Mouse (Mus musculus): ENCODE measurements around the gene Rabepk. TPM values are rescaled to one million over a fixed set of nuclear protein-coding genes. Genes with fewer than 3 reads are reported as not detected.
"Not testable (repeated sequence)": the region's sequence is repeated elsewhere in the genome, so short reads cannot be mapped to it uniquely, and the experiment has no call there.

Rabepk gene
- polyA plus RNA-seq, 1 experiment from 2014 or later, result 47.9 TPM

DNA sequence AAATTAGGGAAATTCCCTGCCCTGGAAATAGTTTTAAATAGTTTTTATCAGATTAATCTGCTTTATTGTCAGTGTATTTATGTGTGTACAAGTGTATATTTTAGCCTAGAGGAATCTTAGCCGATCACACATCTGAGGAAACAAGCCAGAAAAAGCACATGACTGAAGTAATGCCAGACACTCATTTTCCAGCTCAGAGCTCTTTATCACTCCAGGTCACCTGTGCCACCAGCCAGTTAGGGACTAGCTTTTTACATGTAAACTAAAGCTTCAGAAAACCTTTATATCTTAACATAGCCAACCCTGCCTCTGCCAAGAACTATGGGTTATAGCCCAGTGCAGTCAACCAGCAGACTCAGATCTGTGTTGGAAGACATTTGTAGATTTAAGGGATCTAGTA is 5.1 kb upstream of the Rabepk start:
- ChIA-PET CTCF (no interaction called here), POLR2A (interaction anchor here (0.9 kb wide), 1 partner anchor 15 kb away, joined by 3 read pairs; no protein-coding TSS in a partner anchor)
- in situ Hi-C loops (cut with MboI; ENCODE audit: low pct_unique_long_range_greater_than_20kb), result no loop called here
- H3K27me3 ChIP-seq, result no peaks in the 10 kb centered on the region
- DNase-seq (ENCODE audit: low read depth, low spot score) (no peak), ATAC-seq (no peak)
- TF ChIP-seq CTCF (IDR thresholded peaks at IDR 0.05), result no peak

DNA sequence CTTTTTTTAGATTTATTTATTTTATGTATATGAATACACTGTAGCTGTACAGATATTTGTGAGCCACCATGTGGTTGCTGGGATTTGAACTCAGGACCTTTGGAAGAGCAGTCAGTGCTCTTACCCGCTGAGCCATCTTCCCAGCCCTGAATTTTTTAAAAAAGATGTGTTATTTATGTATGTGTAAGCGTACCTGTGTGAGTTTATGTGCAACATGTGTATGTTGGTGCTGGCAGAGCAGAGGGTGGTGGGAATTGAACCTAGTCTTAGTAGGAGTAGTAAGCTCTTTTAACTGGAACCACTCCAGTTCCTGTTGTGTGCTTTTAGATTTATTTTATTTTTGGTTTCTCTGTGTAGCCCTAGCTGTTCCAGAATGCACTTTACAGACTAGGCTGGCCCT is 4.5 kb upstream of the Rabepk start:
- CTCF ChIA-PET, result no interaction called here
- in situ Hi-C loops (cut with MboI; ENCODE audit: low pct_unique_long_range_greater_than_20kb), result no loop called here
- ATAC-seq, result no peak
- no peak for TF ChIP-seq CTCF (IDR thresholded peaks at IDR 0.05)
- H3K27me3 ChIP-seq, result no peaks in the 10 kb centered on the region
- POLR2A ChIA-PET, result interaction anchor here (0.5 to 0.9 kb wide), 2 partner anchors 13 to 16 kb away, joined by 3 to 4 read pairs; no protein-coding TSS in a partner anchor
- DNase-seq (ENCODE audit: low read depth, low spot score), result no peak

DNA sequence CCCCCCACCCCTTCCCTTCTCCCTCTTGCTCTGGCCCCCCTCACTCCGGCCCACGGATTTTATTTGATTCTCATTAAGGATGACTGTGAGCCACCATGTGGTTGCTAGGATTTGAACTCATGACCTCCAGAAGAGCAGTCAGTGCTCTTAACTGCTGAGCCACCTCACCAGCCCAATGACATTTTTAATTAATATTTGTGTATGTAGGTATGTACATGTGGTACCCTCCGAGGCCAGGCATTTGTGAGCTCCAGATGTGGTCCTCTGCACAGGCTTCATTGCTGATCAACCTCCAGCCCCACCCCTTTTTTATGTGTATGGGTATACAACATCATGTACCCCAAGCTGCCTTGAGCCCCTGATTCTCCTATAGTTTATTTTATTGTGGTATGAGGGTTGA is 4.0 kb upstream of the Rabepk start:
- DNase-seq (ENCODE audit: low read depth, low spot score), result no peak
- POLR2A ChIA-PET, result interaction anchor here (0.5 kb wide), 1 partner anchor 14 kb away, joined by 4 read pairs; no protein-coding TSS in a partner anchor
- ATAC-seq, result no peak
- no peaks in the 10 kb centered on the region for H3K27me3 ChIP-seq
- TF ChIP-seq CTCF (IDR thresholded peaks at IDR 0.05), result no peak
- CTCF ChIA-PET, result no interaction called here
- in situ Hi-C loops (cut with MboI; ENCODE audit: low pct_unique_long_range_greater_than_20kb), result no loop called here

DNA sequence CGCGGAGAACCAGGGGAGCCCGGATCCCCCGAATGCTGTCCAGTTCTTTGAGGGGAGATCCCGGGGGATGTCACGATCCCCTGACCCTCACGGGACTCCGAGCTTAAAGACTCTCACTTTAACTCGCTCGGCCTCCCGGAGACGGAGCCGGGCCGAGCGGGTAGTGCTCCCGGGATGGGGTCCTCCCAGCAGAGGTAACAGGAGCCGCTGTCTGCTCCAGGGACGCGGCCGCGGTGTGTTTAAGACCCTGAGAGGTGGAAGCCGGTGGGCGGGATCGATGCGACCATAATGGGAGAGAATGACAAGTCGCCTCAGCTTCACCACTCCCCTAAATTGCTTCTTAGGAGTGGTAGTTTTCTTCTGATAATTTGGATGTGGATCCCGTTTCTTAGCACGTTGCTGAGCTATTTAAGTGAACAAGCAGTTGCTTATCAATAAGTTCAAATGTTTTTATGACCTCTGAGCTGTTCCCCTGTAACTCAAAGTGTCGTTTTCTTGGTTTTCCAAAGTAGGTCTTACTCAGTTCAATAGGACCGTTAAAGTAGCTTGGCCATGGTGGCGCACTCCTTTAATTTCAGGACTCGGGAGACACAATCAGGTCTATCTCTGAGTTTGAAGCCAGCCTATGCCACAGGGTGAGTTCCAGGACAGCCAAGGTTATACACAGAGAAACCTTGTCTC is 3.0 kb upstream of the Rabepk start:
- H3K27me3 ChIP-seq; in situ Hi-C loops (cut with MboI; ENCODE audit: low pct_unique_long_range_greater_than_20kb): not testable (repeated sequence)

DNA sequence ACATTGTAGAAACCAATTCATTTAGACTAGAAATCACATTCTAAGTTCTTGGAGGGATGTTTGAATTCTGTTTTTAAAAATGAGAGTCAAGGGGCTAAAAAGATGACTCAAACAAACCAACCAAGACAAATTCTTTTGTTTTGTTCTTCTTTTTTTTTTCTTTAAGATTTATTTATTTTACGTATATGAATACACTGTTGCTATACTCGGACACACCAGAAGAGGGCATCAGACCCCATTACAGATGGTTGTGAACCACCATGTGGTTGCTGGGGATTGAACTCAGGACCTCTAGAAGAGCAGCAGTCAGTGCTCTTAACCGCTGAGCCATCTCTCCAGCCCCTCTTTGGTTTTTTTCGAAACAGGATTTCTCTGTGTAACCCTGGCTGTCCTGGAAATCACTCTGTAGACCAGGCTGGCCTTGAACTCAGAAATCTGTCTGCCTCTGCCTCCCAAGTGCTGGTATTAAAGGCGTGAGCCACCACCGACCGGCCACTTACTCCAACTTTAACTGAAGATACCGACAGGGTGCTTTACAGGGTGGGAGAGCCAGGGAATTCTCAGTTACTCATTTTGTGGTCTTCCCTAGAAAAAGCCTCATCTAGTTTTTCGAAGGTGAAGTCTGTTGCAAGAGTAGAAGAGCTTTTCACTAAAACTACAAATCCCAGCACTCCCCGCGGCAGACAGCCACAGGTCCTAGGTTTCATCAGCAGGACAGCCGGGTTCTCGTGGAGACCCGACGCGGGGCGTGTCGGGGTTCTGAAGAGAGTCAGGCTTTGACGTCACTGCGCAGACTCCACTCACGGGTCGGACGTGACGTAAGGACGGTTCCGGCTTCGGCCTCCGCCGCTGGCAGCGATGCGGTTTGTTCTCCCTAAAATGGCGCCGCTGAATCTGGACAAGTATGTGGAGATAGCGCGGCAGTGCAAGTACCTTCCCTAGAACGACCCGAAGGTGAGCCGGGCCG is 2.1 kb upstream of the Rabepk start:
- ATAC-seq, result peak; percentile 72
- peak; percentile 90 for DNase-seq (ENCODE audit: low read depth, low spot score)
- ChIA-PET CTCF (interaction anchor here (1.4 kb wide), 1 partner anchor 14 kb away, joined by 3 read pairs; no protein-coding TSS in a partner anchor), POLR2A (interaction anchor here (1.2 kb wide), 1 partner anchor 14 kb away, joined by 3 read pairs; no protein-coding TSS in a partner anchor)
- in situ Hi-C loops (cut with MboI; ENCODE audit: low pct_unique_long_range_greater_than_20kb), result no loop called here
- TF ChIP-seq CTCF (IDR thresholded peaks at IDR 0.05), result peak; percentile 68
- no peaks in the 10 kb centered on the region for H3K27me3 ChIP-seq

More for the DNA sequence above, 3.0 kb upstream of the Rabepk start:
- ChIA-PET POLR2A (interaction anchor here (1.2 kb wide), 1 partner anchor 13 kb away, joined by 3 read pairs; no protein-coding TSS in a partner anchor), CTCF (interaction anchor here (1.4 kb wide), 1 partner anchor 14 kb away, joined by 3 read pairs; no protein-coding TSS in a partner anchor)
- DNase-seq (ENCODE audit: low read depth, low spot score), result not testable (repeated sequence)
- peak; percentile 12 for ATAC-seq

DNA sequence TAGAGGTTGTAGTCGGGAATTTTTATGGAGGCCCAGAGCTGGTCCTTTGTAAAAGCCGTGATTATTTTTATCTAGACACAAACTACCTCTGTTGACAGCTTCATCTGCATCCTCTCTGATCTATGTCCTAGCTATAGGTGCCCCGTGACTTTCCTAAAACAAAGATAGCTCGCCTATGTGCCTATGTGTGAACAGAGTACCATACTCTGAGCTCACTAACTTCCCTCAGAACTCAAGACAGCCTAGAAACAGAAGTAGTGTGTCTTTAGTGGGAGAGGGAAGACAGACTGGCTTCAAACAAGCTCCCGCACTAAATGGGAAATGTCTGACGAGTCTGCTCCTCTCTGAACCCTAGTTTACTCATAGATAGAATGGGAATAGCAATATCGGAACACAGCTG is 659 bp upstream of the Rabepk start:
- ChIA-PET POLR2A (interaction anchor here (0.7 to 2.3 kb wide), 2 partner anchors 29 kb away, joined by 4 to 12 read pairs; partner anchors contain the start of gene Hspa5), CTCF (interaction anchor here (1.2 to 2.0 kb wide), 3 partner anchors 16 to 172 kb away, joined by 3 to 12 read pairs (median 3); no protein-coding TSS in a partner anchor)
- TF ChIP-seq CTCF (IDR thresholded peaks at IDR 0.05), result no peak
- in situ Hi-C loops (cut with MboI; ENCODE audit: low pct_unique_long_range_greater_than_20kb), result no loop called here
- ATAC-seq, result no peak
- no peaks in the 10 kb centered on the region for H3K27me3 ChIP-seq
- no peak for DNase-seq (ENCODE audit: low read depth, low spot score)

DNA sequence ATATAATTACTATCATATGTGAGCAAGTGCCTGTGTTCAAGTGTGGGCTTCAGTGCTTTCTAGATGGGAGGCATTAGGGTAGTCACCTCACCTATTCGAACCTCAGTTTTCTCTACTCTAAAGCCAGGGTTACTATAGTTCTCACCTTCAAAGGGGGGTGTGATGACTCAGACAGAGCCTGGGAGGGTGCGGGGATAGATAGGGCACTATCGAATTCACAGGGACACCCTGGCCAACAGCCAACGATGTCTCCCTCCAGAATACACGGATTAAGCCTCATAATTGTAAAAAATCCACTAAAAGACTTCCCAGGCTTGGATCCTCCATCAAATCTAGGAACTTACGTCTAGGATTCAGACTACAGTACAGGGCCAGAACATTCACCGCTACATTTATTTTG is 4.3 kb downstream of the Rabepk start:
- in situ Hi-C loops (cut with MboI; ENCODE audit: low pct_unique_long_range_greater_than_20kb), result no loop called here
- H3K27me3 ChIP-seq, result no peaks in the 10 kb centered on the region
- ATAC-seq, result no peak
- POLR2A ChIA-PET, result no interaction called here
- CTCF ChIA-PET, result interaction anchor here (3.0 kb wide), 1 partner anchor 11 kb away, joined by 18 read pairs; no protein-coding TSS in a partner anchor
- no peak for TF ChIP-seq CTCF (IDR thresholded peaks at IDR 0.05)
- no peak for DNase-seq (ENCODE audit: low read depth, low spot score)

GRCm38 (mm10) chr2:34794511-34794910 is 5.2 kb downstream of the Rabepk start:
- ChIA-PET POLR2A (no interaction called here), CTCF (interaction anchor here (3.0 kb wide), 1 partner anchor 10 kb away, joined by 18 read pairs; no protein-coding TSS in a partner anchor)
- ATAC-seq, result no peak
- no peaks in the 10 kb centered on the region for H3K27me3 ChIP-seq
- TF ChIP-seq CTCF (IDR thresholded peaks at IDR 0.05), result no peak
- no peak for DNase-seq (ENCODE audit: low read depth, low spot score)
- in situ Hi-C loops (cut with MboI; ENCODE audit: low pct_unique_long_range_greater_than_20kb), result no loop called here

GRCm38 (mm10) chr2:34792543-34792942 is 7.2 kb downstream of the Rabepk start:
- CTCF ChIA-PET, result interaction anchor here (0.6 kb wide), 1 partner anchor 136 kb away, joined by 3 read pairs; no protein-coding TSS in a partner anchor
- in situ Hi-C loops (cut with MboI; ENCODE audit: low pct_unique_long_range_greater_than_20kb); DNase-seq (ENCODE audit: low read depth, low spot score); POLR2A ChIA-PET; ATAC-seq; H3K27me3 ChIP-seq: not testable (repeated sequence)

GRCm38 (mm10) chr2:34790282-34790681 is 9.4 kb downstream of the Rabepk start:
- no peak for TF ChIP-seq CTCF (IDR thresholded peaks at IDR 0.05)
- in situ Hi-C loops (cut with MboI; ENCODE audit: low pct_unique_long_range_greater_than_20kb), result no loop called here
- ATAC-seq, result no peak
- POLR2A ChIA-PET, result no interaction called here
- DNase-seq (ENCODE audit: low read depth, low spot score), result no peak
- H3K27me3 ChIP-seq, result no peaks in the 10 kb centered on the region
- CTCF ChIA-PET, result interaction anchor here (1.0 kb wide), 1 partner anchor 9 kb away, joined by 5 read pairs; no protein-coding TSS in a partner anchor
